Mouse (Mus musculus): ENCODE data around the gene Olfr1131.
"Not testable (repeated sequence)": the region's sequence is repeated elsewhere in the genome, so short reads cannot be mapped to it uniquely, and the experiment has no call there.

The Olfr1131 gene

DNA sequence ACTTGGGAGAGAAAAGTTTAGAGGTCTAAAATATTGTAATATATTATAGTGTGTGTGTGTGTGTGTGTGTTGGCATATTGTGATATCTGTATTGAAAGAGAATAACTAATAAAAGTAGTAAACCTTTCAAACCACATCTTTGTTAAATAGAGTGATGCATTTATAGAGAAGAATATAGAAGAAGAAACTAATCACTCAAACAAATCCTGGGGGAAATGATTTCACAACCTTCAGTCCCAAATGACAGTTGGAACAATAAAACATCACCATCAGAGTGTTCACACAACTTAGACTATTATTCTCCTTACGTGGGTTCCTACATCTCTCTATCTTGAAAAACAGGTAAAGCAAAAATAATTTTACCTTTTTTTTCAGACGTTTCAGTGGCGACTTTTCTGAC is at the start of gene Olfr1131:
Olfr1131 (plus strand) TSS at position 301 of the 400 bp plus-strand sequence.
- H3K36me3 ChIP-seq (ENCODE audit: control insufficient read depth, insufficient read depth, low read length, poor library complexity, severe bottlenecking), result no peaks in the 10 kb centered on the region
- no peak for DNase-seq (ENCODE audit: low read depth, low spot score)
- H3K27me3 ChIP-seq (ENCODE audit: control insufficient read depth, insufficient read depth, low read length, poor library complexity, severe bottlenecking), result no peaks in the 10 kb centered on the region

DNA sequence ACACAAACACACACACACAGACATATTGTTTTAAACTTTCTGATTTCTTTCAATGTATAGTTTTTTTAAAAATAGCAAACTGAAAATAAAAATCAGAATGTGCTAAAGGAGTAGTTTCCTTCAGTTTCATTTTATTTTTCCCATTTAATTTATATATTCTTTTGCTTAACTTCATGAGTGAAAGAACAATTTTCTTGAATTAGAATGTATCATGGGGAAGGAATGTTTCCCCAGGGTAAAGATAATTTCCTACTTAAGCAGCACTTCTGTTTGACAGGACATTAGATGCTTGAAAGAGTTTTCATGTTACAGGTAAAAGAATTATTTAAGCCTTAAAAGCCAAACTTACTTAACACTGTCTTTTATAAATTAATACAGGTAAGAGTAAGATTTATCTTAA is 21.0 kb upstream of the Olfr1131 start, which contains the start of gene Olfr1130:
Olfr1130 (plus strand) TSS at position 301 of the 400 bp plus-strand sequence.
- H3K36me3 ChIP-seq (ENCODE audit: control insufficient read depth, insufficient read depth, low read length, poor library complexity, severe bottlenecking); H3K27me3 ChIP-seq (ENCODE audit: control insufficient read depth, insufficient read depth, low read length, poor library complexity, severe bottlenecking); DNase-seq (ENCODE audit: low read depth, low spot score): not testable (repeated sequence)

DNA sequence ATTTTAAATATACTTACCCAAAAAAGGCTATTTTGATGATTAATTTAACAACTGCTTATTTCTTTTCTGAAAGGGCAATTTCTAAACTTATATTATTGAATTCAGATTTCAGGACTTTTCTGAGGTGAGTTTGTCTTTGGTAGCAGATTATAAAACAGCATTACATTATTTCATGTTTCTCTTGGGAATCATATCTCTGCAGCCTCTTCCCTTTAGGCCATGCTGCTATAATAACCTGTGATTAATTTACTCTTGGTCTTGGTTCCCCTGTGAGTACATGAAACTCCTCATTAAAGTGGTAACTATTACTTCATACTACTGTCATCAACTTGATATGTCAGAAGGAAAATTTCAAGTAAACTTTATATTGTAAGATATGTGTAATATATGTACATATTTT is 10.5 kb downstream of the Olfr1131 start, which contains the start of gene Olfr1132:
Olfr1132 (minus strand) TSS at position 101 of the 400 bp plus-strand sequence.
- DNase-seq (ENCODE audit: low read depth, low spot score), result no peak
- no peaks in the 10 kb centered on the region for H3K27me3 ChIP-seq (ENCODE audit: control insufficient read depth, insufficient read depth, low read length, poor library complexity, severe bottlenecking)
- no peaks in the 10 kb centered on the region for H3K36me3 ChIP-seq (ENCODE audit: control insufficient read depth, insufficient read depth, low read length, poor library complexity, severe bottlenecking)

GRCm38 (mm10) chr2:87642441-87642840 is 15.5 kb downstream of the Olfr1131 start:
- no peak for DNase-seq (ENCODE audit: low read depth, low spot score)
- no peaks in the 10 kb centered on the region for H3K27me3 ChIP-seq (ENCODE audit: control insufficient read depth, insufficient read depth, low read length, poor library complexity, severe bottlenecking)
- H3K36me3 ChIP-seq (ENCODE audit: control insufficient read depth, insufficient read depth, low read length, poor library complexity, severe bottlenecking), result no peaks in the 10 kb centered on the region

DNA sequence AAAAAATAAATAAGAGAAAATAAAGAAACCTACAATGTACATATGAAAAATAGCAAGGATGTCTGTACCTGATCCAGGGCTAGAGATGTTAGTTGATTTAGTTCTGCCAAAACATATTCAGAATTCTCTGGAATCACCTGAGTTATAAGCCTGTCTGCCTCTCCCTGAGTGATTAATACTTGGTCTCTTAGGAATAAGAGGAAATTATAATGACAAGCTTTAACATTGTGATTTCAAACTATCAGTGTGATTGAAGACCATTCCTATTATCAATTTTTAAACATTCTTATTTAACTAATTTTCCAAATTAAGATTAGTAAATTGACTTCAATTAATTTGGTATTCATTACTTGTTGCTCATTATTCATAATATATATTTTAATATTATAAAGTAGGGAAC is 20.4 kb downstream of the Olfr1131 start, which contains the start of gene Olfr1133:
Olfr1133 (minus strand) TSS at position 101 of the 400 bp plus-strand sequence.
- Histone ChIP-seq H3K27me3 (ENCODE audit: control insufficient read depth, insufficient read depth, low read length, poor library complexity, severe bottlenecking) (no peaks in the 10 kb centered on the region), H3K36me3 (ENCODE audit: control insufficient read depth, insufficient read depth, low read length, poor library complexity, severe bottlenecking) (no peaks in the 10 kb centered on the region)
- DNase-seq (ENCODE audit: low read depth, low spot score), result no peak

DNA sequence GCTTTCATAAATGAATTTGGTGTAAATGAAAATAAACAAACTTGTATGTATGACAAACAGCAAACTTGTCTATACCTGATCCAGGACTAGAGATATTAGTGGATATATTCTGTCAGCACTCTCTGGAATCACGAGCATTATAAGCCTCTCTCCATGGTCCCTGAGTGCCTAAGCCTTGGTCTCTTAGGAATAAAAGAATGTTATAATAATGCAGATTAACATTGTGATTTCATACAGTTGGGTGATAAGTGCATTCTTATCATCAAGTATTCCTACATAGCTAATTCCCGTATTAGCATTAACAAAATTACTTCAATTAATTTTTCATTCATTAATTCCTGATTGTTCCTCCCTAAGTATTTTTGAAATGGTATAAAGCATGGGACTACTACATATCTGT is 31.5 kb downstream of the Olfr1131 start, which contains the start of gene Olfr1134:
Olfr1134 (minus strand) TSS at position 101 of the 400 bp plus-strand sequence.
- DNase-seq (ENCODE audit: low read depth, low spot score), result no peak

DNA sequence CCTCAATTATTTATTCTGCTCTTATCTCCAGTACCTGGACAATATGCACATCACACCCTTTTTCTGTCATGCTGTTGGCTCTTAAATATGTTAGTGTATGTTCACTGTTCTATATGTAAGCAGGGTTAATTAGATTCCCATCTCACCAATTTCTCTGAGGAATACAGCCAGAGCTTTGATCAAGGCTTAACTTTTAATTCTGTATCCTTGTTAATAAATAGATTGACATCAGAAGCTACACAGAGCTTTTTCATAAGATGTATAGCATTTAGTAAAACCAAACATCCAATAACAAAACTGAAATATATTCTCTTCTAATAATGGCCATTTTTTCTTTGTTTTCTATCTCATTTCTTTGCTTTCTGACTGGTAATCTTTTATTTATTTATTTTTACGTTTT is 46.7 kb downstream of the Olfr1131 start, which contains the start of gene Olfr1135:
Olfr1135 (minus strand) TSS at position 101 of the 400 bp plus-strand sequence.
- no peaks in the 10 kb centered on the region for H3K27me3 ChIP-seq (ENCODE audit: control insufficient read depth, insufficient read depth, low read length, poor library complexity, severe bottlenecking)
- DNase-seq (ENCODE audit: low read depth, low spot score), result no peak
- H3K36me3 ChIP-seq (ENCODE audit: control insufficient read depth, insufficient read depth, low read length, poor library complexity, severe bottlenecking), result no peaks in the 10 kb centered on the region

More for the DNA sequence above, 31.5 kb downstream of the Olfr1131 start, which contains the start of gene Olfr1134:
- Histone ChIP-seq H3K27me3 (ENCODE audit: control insufficient read depth, insufficient read depth, low read length, poor library complexity, severe bottlenecking) (no peaks in the 10 kb centered on the region), H3K36me3 (ENCODE audit: control insufficient read depth, insufficient read depth, low read length, poor library complexity, severe bottlenecking) (no peaks in the 10 kb centered on the region)

Measured in splenic B cell, adult 2 months (primary cell).